Mouse (Mus musculus): ENCODE results near the gene Ldhal6b. TPM values are rescaled to one million over a fixed set of nuclear protein-coding genes. Genes with fewer than 3 reads are reported as not detected.

The Ldhal6b gene
- not detected in 2 replicates for polyA plus RNA-seq (2015; fragmentation: Nextera tagmentation; extraction: Ambion mirVana)

DNA sequence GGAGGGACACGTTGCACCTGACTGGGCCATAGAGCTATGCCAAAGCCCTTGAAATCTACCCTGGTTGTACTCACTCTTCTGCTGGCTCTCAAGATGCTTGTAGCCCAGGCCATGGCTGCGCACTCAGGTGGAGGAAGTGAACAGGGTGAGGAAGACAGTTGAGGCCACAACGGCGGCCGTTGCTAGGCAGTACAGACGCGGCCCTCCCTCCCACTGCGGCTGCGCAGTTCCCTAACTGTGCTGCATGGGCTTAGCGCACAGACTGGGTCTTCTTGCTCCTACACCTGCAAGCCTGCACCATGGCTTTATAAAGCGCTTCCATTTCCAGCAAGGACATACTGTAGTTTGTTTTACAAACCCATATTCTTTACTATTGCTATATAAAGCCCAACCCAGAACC lies at the start of gene Ldhal6b:
Gene Ldhal6b, minus strand, starts transcription at position 223 of the 400 bp plus-strand sequence.

DNA sequence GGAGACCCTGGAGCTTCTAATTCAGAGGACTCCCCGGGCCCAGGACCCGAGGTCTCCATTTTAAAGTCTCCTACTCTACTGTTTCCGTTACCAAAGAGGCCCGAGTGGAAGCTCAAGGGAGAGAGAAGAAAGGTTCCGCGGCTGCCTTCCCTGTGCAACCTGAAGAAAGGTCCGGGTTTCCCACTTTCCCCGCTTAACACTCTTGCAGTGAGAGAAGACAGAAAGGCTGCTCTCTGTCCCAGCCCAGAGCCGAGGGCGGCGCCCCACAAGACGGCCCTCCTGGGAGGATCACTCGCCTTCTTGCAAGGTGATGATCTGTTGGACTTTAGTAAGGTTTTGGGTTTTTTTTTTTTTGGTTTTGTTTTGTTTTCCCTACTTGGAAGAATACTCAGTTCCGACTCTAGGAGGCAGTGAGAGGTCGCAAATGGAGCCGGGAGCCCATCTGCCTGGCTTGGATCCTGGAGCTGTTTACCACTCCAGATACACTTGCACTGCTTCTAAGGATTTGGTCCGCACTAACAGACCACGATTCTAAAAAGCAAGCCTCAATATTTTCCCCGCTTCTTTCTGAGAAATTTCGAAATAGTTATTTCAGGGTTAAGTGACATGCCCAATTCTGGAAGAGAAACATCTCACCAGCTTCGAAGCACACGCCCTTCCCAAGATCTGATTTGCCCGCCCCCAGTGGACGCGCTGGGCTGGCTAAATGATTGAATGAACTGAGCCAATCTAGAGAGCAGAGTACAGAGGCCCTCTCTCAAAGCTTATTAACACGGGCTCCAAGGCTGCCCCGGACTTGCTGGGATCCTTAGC lies 21.8 kb upstream of the Ldhal6b start, which contains the start of gene Tmem242:
Gene Tmem242, minus strand, starts transcription at position 101 of the 813 bp plus-strand sequence.

Small RNAs within 50 kb of the gene (microRNA-seq; reads per million reads assigned to microRNA genes)
- gene Gm22475 (ENCODE audit: borderline replicate concordance, insufficient number of aligned reads) = not detected

Other genes with a start within 250 kb of the Ldhal6b start
- 172 and 233 TPM in 2 replicates for gene Tmem242, start 21.5 kb upstream of the Ldhal6b start, polyA plus RNA-seq (2015; fragmentation: Nextera tagmentation; extraction: Ambion mirVana)
- 4.5 and 5.6 TPM in 2 replicates for gene Zdhhc14, start 73.8 kb upstream of the Ldhal6b start, polyA plus RNA-seq (2015; fragmentation: Nextera tagmentation; extraction: Ambion mirVana)